Mouse (Mus musculus): ENCODE measurements around the gene Cry2.

GRCm38 (mm10) chr2:92435023-92435422, 1.2 kb upstream of the Cry2 start:
- TF ChIP-seq CTCF (IDR thresholded peaks at IDR 0.05; ENCODE audit: extremely low read depth, insufficient read depth, insufficient read length, insufficient replicate concordance) (no peak), POLR2A (IDR thresholded peaks at IDR 0.05; ENCODE audit: low read depth, low read length) (no peak)

Measured in spleen, adult 2 months (tissue).